Mouse (Mus musculus) small intestine, adult 2 months (tissue): ENCODE results near the gene Ica1. TPM values are rescaled to one million over a fixed set of nuclear protein-coding genes. Genes with fewer than 3 reads are reported as not detected.

ENCODE experiments used
- H3K27ac ChIP-seq: fragments of 200-500 bp; 2 replicates; pipeline ENCODE4 v1.5.1; 2012; ENCODE audit warnings: low read depth, low read length, control low read depth, inconsistent platforms; ENCODE audit not compliant: insufficient read depth
- H3K27me3 ChIP-seq: fragments of 200-500 bp; 2 replicates; pipeline ENCODE4 v1.6.1; 2012; ENCODE audit warnings: mild to moderate bottlenecking, moderate library complexity, low read length, inconsistent platforms; ENCODE audit not compliant: control insufficient read depth, insufficient read depth
- H3K36me3 ChIP-seq: fragments of 200-500 bp; 2 replicates; pipeline ENCODE4 v1.6.1; 2012; ENCODE audit warnings: mild to moderate bottlenecking, low read length, control low read depth, inconsistent platforms; ENCODE audit not compliant: control insufficient read depth, insufficient read depth
- H3K4me1 ChIP-seq: fragments of 200-500 bp; 2 replicates; pipeline ENCODE4 v1.6.1; 2012; ENCODE audit warnings: low read length, inconsistent platforms, mixed read lengths; ENCODE audit not compliant: control insufficient read depth, insufficient read depth, insufficient read length
- H3K4me3 ChIP-seq: fragments of 200-500 bp; 2 replicates; pipeline ENCODE4 v1.5.1; 2012; ENCODE audit warnings: low read depth, mild to moderate bottlenecking, control low read depth, inconsistent platforms, low read length, moderate library complexity
- CTCF ChIP-seq: fragments of 200-500 bp; IDR thresholded peaks from 2 replicates; pipeline ENCODE4 v1.5.1; 2012; ENCODE audit warnings: low read depth, mild to moderate bottlenecking, control low read depth, inconsistent platforms, low read length, moderate library complexity, mixed read lengths; ENCODE audit not compliant: insufficient replicate concordance, insufficient read length; ENCODE audit errors: extremely low read depth
- POLR2A ChIP-seq: fragments of 200-500 bp; IDR thresholded peaks from 2 replicates; pipeline ENCODE4 v1.6.1; 2012; ENCODE audit warnings: low read depth, mild to moderate bottlenecking, control low read depth, inconsistent platforms, low read length, moderate library complexity
- whole genome bisulfite sequencing: fragments of 180-500 bp; shearing (Covaris S2); methylation state at CpG from one replicate; pipeline ENCODE4 v1.1.7; 2018; 5-methylcytosine and 5-hydroxymethylcytosine counted together
- polyA plus RNA-seq: library from polyadenylated mRNA; depleted of rRNA; stranded (reverse); fragments of >200 nt; gene quantifications from 2 replicates; pipeline ENCODE4 v1.2.3, GENCODE M21; 2012

The Ica1 gene
- polyA plus RNA-seq, 1 experiment: 1.3 TPM

DNA sequence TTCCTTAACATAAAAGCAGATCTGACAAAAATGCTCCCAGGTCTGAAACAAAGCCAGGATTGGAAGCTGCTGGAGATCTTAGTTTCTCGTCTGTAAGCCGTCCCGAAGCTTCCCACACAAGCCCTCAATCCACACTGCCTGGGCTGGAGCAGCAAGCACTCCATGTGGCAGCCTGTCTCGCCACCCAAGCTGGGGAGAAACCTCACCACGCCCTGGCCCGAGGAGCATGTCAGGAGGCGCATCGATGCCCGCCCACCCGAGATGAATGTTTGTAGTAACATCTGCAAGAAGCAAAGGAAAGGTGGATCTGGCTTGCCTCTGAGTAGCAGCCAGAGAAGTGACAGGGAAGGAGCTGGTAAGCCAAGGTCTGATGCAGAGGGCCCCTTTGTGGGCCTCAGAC is 133.6 kb downstream of the Ica1 start:
- no peak for TF ChIP-seq CTCF
- TF ChIP-seq POLR2A: no peak
- Histone ChIP-seq H3K27ac (no peak overlapping the region), H3K4me3 (no peak overlapping the region), H3K4me1 (no peaks in the 10 kb centered on the region), H3K27me3 (no peaks in the 10 kb centered on the region), H3K36me3 (no peaks in the 10 kb centered on the region)
- WGBS: 88% methylated on average over 10 of the region's 10 CpGs

- H3K4me1 ChIP-seq: no peaks in the 10 kb centered on the region
- WGBS: 92% methylated on average over 5 of the region's 5 CpGs
- no peaks in the 10 kb centered on the region for H3K27me3 ChIP-seq
- no peaks in the 10 kb centered on the region for H3K36me3 ChIP-seq
- TF ChIP-seq CTCF: no peak
- TF ChIP-seq POLR2A: no peak
- H3K4me3 ChIP-seq: no peak overlapping the region
- no peak overlapping the region for H3K27ac ChIP-seq
These were observed 137.4 kb downstream of the Ica1 start for GRCm38 (mm10) chr6:8640863-8641262.

- TF ChIP-seq POLR2A: no peak
- no peak for TF ChIP-seq CTCF
These were observed 138.8 kb downstream of the Ica1 start for GRCm38 (mm10) chr6:8639526-8639925.

GRCm38 (mm10) chr6:8638899-8639298 is 139.4 kb downstream of the Ica1 start:
- no peaks in the 10 kb centered on the region for H3K27me3 ChIP-seq
- no peak overlapping the region for H3K4me3 ChIP-seq
- no peaks in the 10 kb centered on the region for H3K4me1 ChIP-seq
- no peak overlapping the region for H3K27ac ChIP-seq
- 71% methylated on average over 4 of the region's 4 CpGs for WGBS
- no peak for TF ChIP-seq CTCF
- no peak for TF ChIP-seq POLR2A
- H3K36me3 ChIP-seq: no peaks in the 10 kb centered on the region

More at GRCm38 (mm10) chr6:8639526-8639925, 138.8 kb downstream of the Ica1 start:
- no peak overlapping the region for H3K27ac ChIP-seq
- no peaks in the 10 kb centered on the region for H3K4me1 ChIP-seq
- H3K27me3 ChIP-seq: no peaks in the 10 kb centered on the region
- H3K4me3 ChIP-seq: no peak overlapping the region
- no peaks in the 10 kb centered on the region for H3K36me3 ChIP-seq
- 67% methylated on average over 2 of the region's 2 CpGs for whole genome bisulfite sequencing

DNA sequence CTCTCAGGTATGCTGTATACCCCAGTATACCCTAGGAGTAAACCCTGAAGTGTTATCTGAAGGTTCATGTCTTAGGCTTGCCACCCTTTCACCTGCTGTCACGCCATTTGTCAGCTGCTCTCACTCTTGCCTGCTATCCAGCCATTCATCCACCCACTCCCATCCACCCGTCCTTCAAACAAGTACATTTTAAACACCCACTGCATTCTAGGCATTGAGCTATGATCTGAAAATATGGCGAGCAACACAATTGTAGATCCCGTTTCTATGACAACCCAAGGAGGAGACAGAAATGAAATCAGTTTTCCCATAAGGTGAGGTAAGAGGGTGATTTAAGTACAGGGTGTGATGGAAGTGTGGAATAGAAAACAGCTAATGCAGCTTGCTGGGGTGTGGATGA is 140.2 kb downstream of the Ica1 start:
- Histone ChIP-seq H3K4me1 (no peaks in the 10 kb centered on the region), H3K36me3 (no peaks in the 10 kb centered on the region), H3K4me3 (no peak overlapping the region), H3K27me3 (no peaks in the 10 kb centered on the region), H3K27ac (no peak overlapping the region)
- WGBS: 90% methylated on average over 4 of the region's 4 CpGs
- no peak for TF ChIP-seq POLR2A
- no peak for TF ChIP-seq CTCF

DNA sequence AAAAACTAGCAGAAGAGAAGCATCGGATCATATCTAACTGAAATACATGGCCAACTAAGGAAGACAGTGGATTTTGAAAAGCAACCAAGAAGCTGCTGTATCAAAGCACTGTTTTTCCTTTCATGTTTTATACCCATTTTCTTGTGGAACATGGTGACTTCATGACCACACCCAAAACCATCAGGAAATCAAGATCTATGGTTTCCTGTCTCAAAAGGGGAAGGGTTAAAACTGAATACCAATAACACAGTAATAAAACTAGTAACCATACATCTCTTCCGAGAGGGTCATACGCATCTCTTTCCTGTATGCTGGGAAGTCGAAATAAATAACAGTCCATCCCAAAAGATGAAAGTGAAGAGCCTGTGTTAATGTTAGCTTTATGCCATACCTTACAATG is 145.6 kb downstream of the Ica1 start:
- H3K36me3 ChIP-seq: no peaks in the 10 kb centered on the region
- 90% methylated on average over 4 of the region's 4 CpGs for WGBS
- TF ChIP-seq CTCF (no peak), POLR2A (no peak)
- no peaks in the 10 kb centered on the region for H3K4me1 ChIP-seq
- no peaks in the 10 kb centered on the region for H3K27me3 ChIP-seq
- no peak overlapping the region for H3K4me3 ChIP-seq
- no peak overlapping the region for H3K27ac ChIP-seq

DNA sequence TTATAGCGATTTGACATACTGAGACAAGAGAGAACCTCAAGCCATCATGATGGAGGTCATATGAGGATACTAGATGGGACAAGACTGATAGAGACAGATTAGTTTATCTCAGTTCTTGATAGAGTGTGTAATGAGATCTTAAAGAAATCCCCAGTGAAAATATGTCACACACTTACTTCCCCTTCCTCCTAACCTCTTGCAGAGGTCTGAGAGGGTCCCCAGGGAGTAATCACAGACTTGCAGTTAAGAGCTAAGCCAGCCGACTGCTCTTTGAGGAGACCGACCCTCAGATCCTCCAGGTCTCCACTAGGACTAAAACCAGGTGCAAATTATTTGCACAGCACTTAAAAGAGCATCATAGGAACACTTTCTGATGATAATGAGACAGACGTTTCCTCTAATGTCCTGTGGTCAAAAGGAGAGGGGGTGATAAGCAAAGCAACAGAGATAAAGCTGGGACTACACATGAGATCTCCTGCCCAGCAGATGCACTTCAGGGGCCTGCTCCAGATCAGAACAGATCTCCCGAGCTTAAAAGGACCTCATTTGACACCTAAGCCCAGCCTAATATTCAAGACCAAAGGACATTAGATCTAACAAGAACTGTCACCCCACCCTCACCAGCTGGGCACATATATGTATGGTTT is 146.2 kb downstream of the Ica1 start:
- Histone ChIP-seq H3K27ac (no peak overlapping the region), H3K4me3 (no peak overlapping the region), H3K27me3 (no peaks in the 10 kb centered on the region), H3K4me1 (no peaks in the 10 kb centered on the region), H3K36me3 (no peaks in the 10 kb centered on the region)
- WGBS: 69% methylated on average over 5 of the region's 5 CpGs
- no peak for TF ChIP-seq CTCF
- TF ChIP-seq POLR2A: no peak

GRCm38 (mm10) chr6:8631362-8631761 is 146.9 kb downstream of the Ica1 start:
- H3K4me1 ChIP-seq: no peaks in the 10 kb centered on the region
- TF ChIP-seq POLR2A (no peak), CTCF (no peak)
- H3K36me3 ChIP-seq: no peaks in the 10 kb centered on the region
- no peak overlapping the region for H3K27ac ChIP-seq
- no peak overlapping the region for H3K4me3 ChIP-seq
- WGBS: 94% methylated on average over 8 of the region's 8 CpGs
- no peaks in the 10 kb centered on the region for H3K27me3 ChIP-seq
